Mouse (Mus musculus): ENCODE results near the gene Gm3159. TPM values are rescaled to one million over a fixed set of nuclear protein-coding genes. Genes with fewer than 3 reads are reported as not detected.
"Not testable (repeated sequence)": the region's sequence is repeated elsewhere in the genome, so short reads cannot be mapped to it uniquely, and the experiment has no call there.

Gm3159 gene
- polyA plus RNA-seq, 1 experiment from 2014 or later: not detected

GRCm38 (mm10) chr14:4430692-4431091 lies 33.4 kb downstream of the Gm3159 start, which contains the start of gene Gm3173:
TSS of gene Gm3173 (plus strand) at chr14:4430992.
- H3K27ac ChIP-seq; ATAC-seq (ENCODE audit: low FRiP score); H3K4me2 ChIP-seq (replicated peaks); H3K4me1 ChIP-seq; H3K9ac ChIP-seq; H3K36me3 ChIP-seq; H3K4me3 ChIP-seq; H3K9me3 ChIP-seq (replicated peaks); H3K27me3 ChIP-seq: not testable (repeated sequence)

Other genes with a start within 250 kb of the Gm3159 start
- gene Gm3127, start 232.5 kb upstream of the Gm3159 start, polyA plus RNA-seq (2016; fragmentation: Nextera tagmentation; extraction: Ambion mirVana): not detected in 2 replicates
- gene Gm2974, start 214.9 kb upstream of the Gm3159 start, polyA plus RNA-seq (2016; fragmentation: Nextera tagmentation; extraction: Ambion mirVana): 1.6 and 2.2 TPM in 2 replicates
- gene Gm3138, start 147.9 kb upstream of the Gm3159 start, polyA plus RNA-seq (2016; fragmentation: Nextera tagmentation; extraction: Ambion mirVana): not detected in 2 replicates
- gene Gm3149, start 80.2 kb upstream of the Gm3159 start, polyA plus RNA-seq (2016; fragmentation: Nextera tagmentation; extraction: Ambion mirVana): not detected in 2 replicates
- 0.94 and 1.4 TPM in 2 replicates for gene 2610042L04Rik, start 62.8 kb upstream of the Gm3159 start, polyA plus RNA-seq (2016; fragmentation: Nextera tagmentation; extraction: Ambion mirVana)
- gene Gm3164, start 17.9 kb downstream of the Gm3159 start, polyA plus RNA-seq (2016; fragmentation: Nextera tagmentation; extraction: Ambion mirVana): 0.93 and 2.3 TPM in 2 replicates
- not detected in 2 replicates for gene Gm3173, start 33.5 kb downstream of the Gm3159 start, polyA plus RNA-seq (2016; fragmentation: Nextera tagmentation; extraction: Ambion mirVana)
- gene Gm3182, start 84.2 kb downstream of the Gm3159 start, polyA plus RNA-seq (2016; fragmentation: Nextera tagmentation; extraction: Ambion mirVana): not detected in 2 replicates
- gene Gm3047, start 157.9 kb downstream of the Gm3159 start, polyA plus RNA-seq (2016; fragmentation: Nextera tagmentation; extraction: Ambion mirVana): not detected in 2 replicates
- gene Gm8159, start 234.8 kb downstream of the Gm3159 start, polyA plus RNA-seq (2016; fragmentation: Nextera tagmentation; extraction: Ambion mirVana): not detected in 2 replicates

Measured in hindbrain, embryonic 12.5 days (tissue).